Mouse (Mus musculus): ENCODE measurements around the gene Evi5.

- TF ChIP-seq POLR2A (IDR thresholded peaks at IDR 0.05; ENCODE audit: low read depth, low read length): no peak
- no peak for TF ChIP-seq CTCF (IDR thresholded peaks at IDR 0.05; ENCODE audit: extremely low read depth, insufficient read depth, insufficient read length, insufficient replicate concordance)
Observed at GRCm38 (mm10) chr5:107801234-107801633, 73.7 kb downstream of the Evi5 start.
